Mouse (Mus musculus) midbrain, embryonic 14.5 days (tissue): ENCODE results near the gene Pth2. TPM values are rescaled to one million over a fixed set of nuclear protein-coding genes. Genes with fewer than 3 reads are reported as not detected.
A peak's percentile ranks its signal among the peaks of the same experiment; 100 is the strongest.

Experiments
- ATAC-seq: fragments of 200-750 bp; cut with Nextera tagmentation; 2 replicates; pipeline ENCODE4 v1.8.0; 2017; ENCODE audit warnings: moderate number of reproducible peaks, moderate library complexity; ENCODE audit not compliant: low FRiP score, low TSS enrichment
- DNase-seq: peaks from one replicate; pipeline ENCODE4 v3.0.0-alpha.2; 2015
- H3K27ac ChIP-seq: fragments of 300-500 bp; sonication (generic); replicated peaks from 2 replicates; pipeline ENCODE4 v1.5.1; 2014; ENCODE audit warnings: mild to moderate bottlenecking, low read depth, low read length, moderate library complexity
- H3K27me3 ChIP-seq: fragments of 300-500 bp; sonication (generic); 2 replicates; pipeline ENCODE4 v1.6.1; 2014; ENCODE audit warnings: low read length, control low read depth, mixed read lengths; ENCODE audit not compliant: control insufficient read depth, insufficient read depth
- H3K36me3 ChIP-seq: fragments of 300-500 bp; sonication (generic); 2 replicates; pipeline ENCODE4 v1.6.1; 2014; ENCODE audit warnings: low read length, control low read depth; ENCODE audit not compliant: control insufficient read depth, insufficient read depth
- H3K4me1 ChIP-seq: fragments of 300-500 bp; sonication (generic); 2 replicates; pipeline ENCODE4 v1.6.1; 2014; ENCODE audit warnings: mild to moderate bottlenecking, antibody characterized with exemption, low read length, control low read depth; ENCODE audit not compliant: control insufficient read depth, insufficient read depth
- H3K4me2 ChIP-seq: fragments of 300-500 bp; sonication (generic); 2 replicates; pipeline ENCODE4 v1.6.1; 2014; ENCODE audit warnings: mild to moderate bottlenecking, low read length, moderate library complexity
- H3K4me3 ChIP-seq: fragments of 300-500 bp; sonication (generic); replicated peaks from 2 replicates; pipeline ENCODE4 v1.5.1; 2014; ENCODE audit warnings: low read depth, low read length
- H3K9ac ChIP-seq: fragments of 300-500 bp; sonication (generic); replicated peaks from 2 replicates; pipeline ENCODE4 v1.6.1; 2014; ENCODE audit warnings: mild to moderate bottlenecking, low read length, moderate library complexity
- H3K9me3 ChIP-seq: fragments of 300-500 bp; sonication (generic); 2 replicates; pipeline ENCODE4 v1.6.1; 2016; ENCODE audit warnings: low read length, control low read depth, mixed read lengths; ENCODE audit not compliant: control insufficient read depth
- WGBS: fragments of 180-500 bp; shearing (Covaris S2); extraction: QIAGEN DNeasy Blood & Tissue Kit; methylation state at CpG from one replicate; pipeline ENCODE4 v1.1.7; 2014; 5-methylcytosine and 5-hydroxymethylcytosine counted together
- polyA plus RNA-seq: library from polyadenylated mRNA; unstranded; fragments of >200 nt; fragmentation: Nextera tagmentation; extraction: Ambion mirVana; gene quantifications from 2 replicates; pipeline ENCODE4 v1.2.1, GENCODE M21; 2014

The Pth2 gene
- polyA plus RNA-seq, 1 experiment from 2014 or later, result 0.68 TPM

- 9% methylated on average over 44 of the region's 44 CpGs for WGBS
Measured at GRCm38 (mm10) chr7:45204380-45205143, 23.8 kb downstream of the Pth2 start, which contains the start of gene Ccdc155. Gene Ccdc155 (minus strand): TSS chr7:45204892.

GRCm38 (mm10) chr7:45208260-45208659, 27.5 kb downstream of the Pth2 start:
- no peak overlapping the region for H3K27ac ChIP-seq
- 83% methylated on average over 6 of the region's 6 CpGs for WGBS
- DNase-seq (no peak), ATAC-seq (no peak)
- H3K4me1 ChIP-seq, result no peaks in the 10 kb centered on the region
- H3K9ac ChIP-seq, result no peak overlapping the region
- H3K36me3 ChIP-seq, result no peaks in the 10 kb centered on the region
- H3K4me2 ChIP-seq, result no peak overlapping the region
- no peak overlapping the region for H3K4me3 ChIP-seq
- no peaks in the 10 kb centered on the region for H3K9me3 ChIP-seq
- H3K27me3 ChIP-seq, result peaks cover 16% of the 10 kb centered on the region

More at GRCm38 (mm10) chr7:45204380-45205143, 23.8 kb downstream of the Pth2 start, which contains the start of gene Ccdc155:
- ATAC-seq, result peak; percentile 96
- Histone ChIP-seq H3K9ac (peak within 1 kb of the TSS; percentile 42; the same call in 1 of the 2 replicates), H3K36me3 (no peaks in the 10 kb centered on the region), H3K4me1 (no peaks in the 10 kb centered on the region), H3K27ac (peak within 1 kb of the TSS; percentile 68), H3K4me3 (peak within 1 kb of the TSS; percentile 37), H3K27me3 (no peaks in the 10 kb centered on the region), H3K9me3 (no peaks in the 10 kb centered on the region), H3K4me2 (peak within 1 kb of the TSS; percentile 57)
- DNase-seq, result peak; percentile 100

- no peaks in the 10 kb centered on the region for H3K4me1 ChIP-seq
- no peaks in the 10 kb centered on the region for H3K36me3 ChIP-seq
- H3K27ac ChIP-seq, result no peak overlapping the region
- ATAC-seq, result no peak
- no peak overlapping the region for H3K4me2 ChIP-seq
- no peak overlapping the region for H3K4me3 ChIP-seq
- WGBS, result 82% methylated on average over 10 of the region's 10 CpGs
- H3K9me3 ChIP-seq, result no peaks in the 10 kb centered on the region
- H3K9ac ChIP-seq, result no peak overlapping the region
- H3K27me3 ChIP-seq, result peaks cover 16% of the 10 kb centered on the region
- no peak for DNase-seq
Measured at GRCm38 (mm10) chr7:45211070-45211469, 30.3 kb downstream of the Pth2 start.

GRCm38 (mm10) chr7:45211851-45212251, 31.1 kb downstream of the Pth2 start, which contains the start of gene Dkkl1:
Gene Dkkl1 (minus strand): TSS chr7:45212147.
- Histone ChIP-seq H3K27me3 (peaks cover 16% of the 10 kb centered on the region), H3K9me3 (no peaks in the 10 kb centered on the region), H3K4me1 (peaks cover 6% of the 10 kb centered on the region; the same call in 1 of the 2 replicates), H3K36me3 (no peaks in the 10 kb centered on the region), H3K4me2 (peak within 1 kb of the TSS; percentile 28; the same call in 1 of the 2 replicates), H3K4me3 (no peak within 1 kb of the TSS), H3K27ac (no peak within 1 kb of the TSS), H3K9ac (no peak within 1 kb of the TSS)
- no peak for ATAC-seq
- 10% methylated on average over 17 of the region's 17 CpGs for WGBS
- DNase-seq, result no peak

GRCm38 (mm10) chr7:45212356-45212755, 31.6 kb downstream of the Pth2 start:
- Histone ChIP-seq H3K4me1 (peaks cover 11% of the 10 kb centered on the region; the same call in 1 of the 2 replicates), H3K27ac (no peak overlapping the region), H3K4me3 (no peak overlapping the region), H3K27me3 (peaks cover 16% of the 10 kb centered on the region), H3K9ac (no peak overlapping the region), H3K4me2 (no peak overlapping the region), H3K9me3 (no peaks in the 10 kb centered on the region), H3K36me3 (no peaks in the 10 kb centered on the region)
- 74% methylated on average over 7 of the region's 7 CpGs for WGBS
- DNase-seq (no peak), ATAC-seq (no peak)

- peaks cover 3% of the 10 kb centered on the region; the same call in 1 of the 2 replicates for H3K36me3 ChIP-seq
- no peak overlapping the region for H3K4me3 ChIP-seq
- ATAC-seq (no peak), DNase-seq (no peak)
- WGBS, result 74% methylated on average over 5 of the region's 5 CpGs
- no peak overlapping the region for H3K4me2 ChIP-seq
- no peak overlapping the region for H3K27ac ChIP-seq
- H3K9me3 ChIP-seq, result no peaks in the 10 kb centered on the region
- peaks cover 16% of the 10 kb centered on the region for H3K27me3 ChIP-seq
- H3K4me1 ChIP-seq, result peaks cover 13% of the 10 kb centered on the region; the same call in 1 of the 2 replicates
- H3K9ac ChIP-seq, result no peak overlapping the region
Measured at GRCm38 (mm10) chr7:45213708-45214107, 32.9 kb downstream of the Pth2 start.

GRCm38 (mm10) chr7:45215673-45216441, 35.1 kb downstream of the Pth2 start, which contains the start of gene Tead2:
Gene Tead2 (plus strand): TSS chr7:45215753.
- H3K9me3 ChIP-seq, result no peaks in the 10 kb centered on the region
- peak within 1 kb of the TSS; percentile 68 for H3K4me2 ChIP-seq
- peaks cover 13% of the 10 kb centered on the region; the same call in 1 of the 2 replicates for H3K4me1 ChIP-seq
- H3K36me3 ChIP-seq, result peaks cover 7% of the 10 kb centered on the region
- H3K27me3 ChIP-seq, result peaks cover 16% of the 10 kb centered on the region
- peak; percentile 67 for DNase-seq
- under 1% methylated on average over 51 of the region's 55 CpGs for WGBS
- peak within 1 kb of the TSS; percentile 48 for H3K4me3 ChIP-seq
- peak within 1 kb of the TSS; percentile 72 for H3K9ac ChIP-seq
- ATAC-seq, result peak; percentile 60
- peak within 1 kb of the TSS; percentile 83 for H3K27ac ChIP-seq

GRCm38 (mm10) chr7:45216442-45217183, 35.8 kb downstream of the Pth2 start:
- peak; percentile 83 for ATAC-seq
- Histone ChIP-seq H3K36me3 (peaks cover 8% of the 10 kb centered on the region), H3K9me3 (no peaks in the 10 kb centered on the region), H3K9ac (peak overlapping the region; percentile 72), H3K27me3 (peaks cover 8% of the 10 kb centered on the region), H3K27ac (peak overlapping the region; percentile 83), H3K4me3 (peak overlapping the region; percentile 48), H3K4me2 (peak overlapping the region; percentile 68), H3K4me1 (peaks cover 13% of the 10 kb centered on the region; the same call in 1 of the 2 replicates)
- DNase-seq, result peak; percentile 88
- 0% methylated on average over 13 of the region's 13 CpGs for WGBS
